Mouse (Mus musculus) lung, postnatal 0 days (tissue): ENCODE results near the gene Myh14. TPM values are rescaled to one million over a fixed set of nuclear protein-coding genes. Genes with fewer than 3 reads are reported as not detected.
A peak's percentile ranks its signal among the peaks of the same experiment; 100 is the strongest.

Experiments
- ATAC-seq: fragments of 200-750 bp; cut with Nextera tagmentation; 2 replicates; pipeline ENCODE4 v1.8.0; 2017; ENCODE audit warnings: moderate library complexity
- DNase-seq: peaks from one replicate; pipeline ENCODE4 v3.0.0-alpha.2; 2016; ENCODE audit warnings: low spot score
- H3K27ac ChIP-seq: fragments of 300-500 bp; sonication (generic); 2 replicates; pipeline ENCODE4 v1.5.1; 2014; ENCODE audit warnings: antibody characterized with exemption, mild to moderate bottlenecking, low read length, mixed read lengths
- H3K27me3 ChIP-seq: fragments of 300-500 bp; sonication (generic); replicated peaks from 2 replicates; pipeline ENCODE4 v1.6.1; 2014; ENCODE audit warnings: low read length, mixed read lengths; ENCODE audit not compliant: insufficient read depth
- H3K36me3 ChIP-seq: fragments of 300-500 bp; sonication (generic); 2 replicates; pipeline ENCODE4 v1.6.1; 2014; ENCODE audit warnings: low read length, mixed read lengths; ENCODE audit not compliant: insufficient read depth
- H3K4me1 ChIP-seq: fragments of 300-500 bp; sonication (generic); 2 replicates; pipeline ENCODE4 v1.6.1; 2014; ENCODE audit warnings: antibody characterized with exemption, low read depth, low read length, mixed read lengths; ENCODE audit not compliant: insufficient read depth
- H3K4me2 ChIP-seq: fragments of 300-500 bp; sonication (generic); replicated peaks from 2 replicates; pipeline ENCODE4 v1.6.1; 2014; ENCODE audit warnings: low read depth, mild to moderate bottlenecking, low read length, moderate library complexity, mixed read lengths
- H3K4me3 ChIP-seq: fragments of 300-500 bp; sonication (generic); 2 replicates; pipeline ENCODE4 v1.5.1; 2014; ENCODE audit warnings: low read depth, low read length
- H3K9ac ChIP-seq: fragments of 300-500 bp; sonication (generic); replicated peaks from 2 replicates; pipeline ENCODE4 v1.6.1; 2014; ENCODE audit warnings: low read depth, mild to moderate bottlenecking
- H3K9me3 ChIP-seq: fragments of 300-500 bp; sonication (generic); 2 replicates; pipeline ENCODE4 v1.6.1; 2016; ENCODE audit warnings: low read length, mixed read lengths
- CTCF ChIP-seq: IDR thresholded peaks from 2 replicates; pipeline ENCODE4 v1.5.1; 2016; ENCODE audit warnings: antibody characterized with exemption, mild to moderate bottlenecking
- EP300 ChIP-seq: IDR thresholded peaks from 2 replicates; pipeline ENCODE4 v1.6.1; 2016; ENCODE audit warnings: antibody characterized with exemption, mild to moderate bottlenecking, control low read depth
- WGBS: fragments of 180-500 bp; shearing (Covaris S2); extraction: QIAGEN DNeasy Blood & Tissue Kit; methylation state at CpG from one replicate; pipeline ENCODE4 v1.1.7; 2014; 5-methylcytosine and 5-hydroxymethylcytosine counted together
- polyA plus RNA-seq: library from polyadenylated mRNA; unstranded; fragments of >200 nt; fragmentation: Nextera tagmentation; extraction: Ambion mirVana; gene quantifications from 2 replicates; pipeline ENCODE4 v1.2.1, GENCODE M21; 2015

Gene Myh14
- polyA plus RNA-seq, 1 experiment from 2014 or later = 215 TPM

DNA sequence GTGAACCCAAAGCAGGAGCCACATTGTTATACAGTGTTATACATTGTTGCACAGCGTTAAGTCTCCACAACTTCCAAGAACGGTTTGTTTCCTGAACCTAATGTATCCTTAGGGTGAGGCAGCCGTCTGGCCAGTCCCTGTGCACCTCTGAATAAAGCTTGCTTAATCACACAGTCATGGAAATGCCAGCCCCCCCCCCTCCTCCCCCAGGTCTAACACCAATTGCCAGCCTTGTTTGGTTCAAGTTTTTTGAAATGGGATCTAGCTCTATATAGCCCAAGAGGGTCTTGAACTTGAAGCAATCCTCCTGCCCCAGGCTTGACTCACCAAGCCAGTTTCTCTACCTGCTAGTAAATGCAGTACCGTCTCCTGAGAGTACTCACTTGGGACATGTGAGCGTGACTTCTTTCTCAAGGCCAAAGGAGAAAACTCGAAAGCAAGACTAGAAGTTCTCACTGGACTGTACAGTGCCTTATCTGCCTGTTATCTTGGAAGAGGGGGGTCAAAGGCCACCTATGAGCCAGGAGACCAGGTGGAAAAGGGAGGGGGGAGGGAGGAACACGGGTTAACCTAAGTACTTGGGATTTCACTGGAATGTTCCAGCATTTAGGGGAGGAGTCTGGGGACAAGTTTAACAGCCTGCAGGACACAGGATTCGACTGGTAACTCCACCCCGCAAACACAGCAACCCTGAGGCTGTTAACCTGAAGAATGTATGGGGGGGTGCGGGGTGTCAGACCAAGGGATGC is 23.0 kb upstream of the Myh14 start:
- DNase-seq = peak; percentile 92
- H3K27me3 ChIP-seq = no peaks in the 10 kb centered on the region
- peak; percentile 85 for ATAC-seq
- peak overlapping the region; percentile 85 for H3K27ac ChIP-seq
- H3K36me3 ChIP-seq = no peaks in the 10 kb centered on the region
- no peak overlapping the region for H3K9ac ChIP-seq
- H3K4me2 ChIP-seq = no peak overlapping the region
- WGBS = 41% methylated on average over 10 of the region's 10 CpGs
- no peaks in the 10 kb centered on the region for H3K4me1 ChIP-seq
- TF ChIP-seq CTCF (no peak), EP300 (peak; percentile 97)
- no peaks in the 10 kb centered on the region for H3K9me3 ChIP-seq
- no peak overlapping the region for H3K4me3 ChIP-seq

DNA sequence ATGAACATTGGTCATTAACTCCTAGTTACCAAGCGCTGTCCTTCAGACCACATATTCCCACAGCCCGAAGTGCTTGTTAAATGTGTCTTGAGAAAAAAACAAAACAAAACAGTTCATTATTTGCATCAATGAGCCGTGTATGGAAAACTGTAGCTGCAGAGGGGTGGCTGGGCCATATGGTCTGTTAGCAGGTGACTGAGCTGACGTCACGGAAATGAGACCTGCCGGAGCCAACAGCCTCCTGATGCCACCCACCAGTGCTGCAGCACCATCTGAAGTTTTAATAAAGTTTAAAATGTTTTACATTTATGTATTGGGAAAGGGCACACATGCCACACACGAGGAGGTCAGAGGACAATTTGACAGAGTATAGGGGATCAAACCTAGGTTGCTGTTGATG is 18.7 kb upstream of the Myh14 start:
- Histone ChIP-seq H3K4me3 (no peak overlapping the region), H3K4me1 (no peaks in the 10 kb centered on the region), H3K9me3 (no peaks in the 10 kb centered on the region), H3K27me3 (no peaks in the 10 kb centered on the region), H3K27ac (no peak overlapping the region), H3K36me3 (no peaks in the 10 kb centered on the region), H3K4me2 (no peak overlapping the region), H3K9ac (no peak overlapping the region)
- 91% methylated on average over 7 of the region's 7 CpGs for WGBS
- no peak for ATAC-seq
- no peak for DNase-seq
- TF ChIP-seq CTCF = no peak
- TF ChIP-seq EP300 = no peak

DNA sequence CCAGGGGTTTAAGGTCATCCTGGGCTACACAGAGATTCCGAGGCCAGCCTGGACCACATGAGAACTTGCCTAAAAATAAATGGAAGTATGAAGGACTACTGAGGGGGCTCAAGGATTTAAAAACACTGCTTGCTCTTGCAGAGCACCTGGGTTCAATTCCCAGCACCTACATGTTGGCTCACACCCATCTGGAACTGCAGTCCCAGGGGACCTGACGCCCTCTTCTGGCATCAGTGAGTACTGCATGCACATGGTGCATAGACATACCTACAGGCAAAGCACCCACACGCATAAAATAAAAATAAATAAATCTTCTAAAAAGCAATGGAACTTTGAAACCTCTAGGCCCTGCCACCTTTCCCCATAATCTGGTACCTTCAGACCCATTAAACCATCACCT is 18.2 kb upstream of the Myh14 start:
- H3K27me3 ChIP-seq = no peaks in the 10 kb centered on the region
- WGBS = 74% methylated on average over 3 of the region's 3 CpGs
- no peak overlapping the region for H3K9ac ChIP-seq
- H3K4me2 ChIP-seq = no peak overlapping the region
- no peak for ATAC-seq
- H3K27ac ChIP-seq = no peak overlapping the region
- no peaks in the 10 kb centered on the region for H3K36me3 ChIP-seq
- TF ChIP-seq EP300 (no peak), CTCF (peak; percentile 49)
- no peak for DNase-seq
- H3K9me3 ChIP-seq = no peaks in the 10 kb centered on the region
- no peak overlapping the region for H3K4me3 ChIP-seq
- no peaks in the 10 kb centered on the region for H3K4me1 ChIP-seq

DNA sequence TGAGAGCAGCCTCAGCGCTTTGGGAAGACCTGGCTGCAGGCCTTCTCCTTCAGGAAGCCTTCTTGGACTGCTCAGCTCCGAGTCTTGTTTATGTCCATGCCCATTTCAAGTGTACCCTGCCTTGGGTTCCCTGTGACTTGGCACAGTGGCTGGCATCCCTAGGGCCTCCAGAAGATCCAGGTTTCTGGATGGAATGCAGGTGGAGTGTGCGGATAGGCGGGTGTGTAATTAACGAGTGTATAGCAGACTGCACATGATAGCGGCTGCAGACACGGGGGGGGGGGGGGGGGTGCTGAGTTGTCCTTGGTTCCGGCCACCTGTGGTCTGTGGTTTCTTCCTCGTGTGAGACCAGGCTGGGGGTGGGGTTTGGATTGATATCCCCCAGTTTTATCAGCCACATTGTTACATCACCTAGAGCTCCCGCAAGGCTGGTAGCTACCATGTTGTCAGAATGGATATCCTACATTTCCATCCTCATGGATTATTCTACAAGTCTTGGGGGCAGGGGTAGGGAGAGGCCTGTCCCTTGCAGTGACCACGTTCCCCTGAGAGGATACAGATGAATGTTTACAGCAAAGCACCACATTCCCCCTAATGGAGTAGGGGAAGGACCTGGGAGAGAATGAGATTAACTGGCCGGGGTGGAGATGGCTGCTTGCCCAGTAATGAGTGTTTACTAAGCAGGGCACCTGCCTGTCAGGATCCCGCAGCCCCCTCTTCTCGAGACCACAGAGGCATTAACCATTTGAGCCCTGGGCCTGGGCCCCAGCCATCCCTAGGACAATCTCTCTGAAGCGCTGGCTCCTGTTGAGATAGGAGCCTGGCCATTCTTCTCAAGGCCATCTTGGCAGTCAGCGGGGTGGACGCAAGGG is 15.1 kb upstream of the Myh14 start:
- peak overlapping the region; percentile 83 for H3K27ac ChIP-seq
- peak; percentile 88 for DNase-seq

DNA sequence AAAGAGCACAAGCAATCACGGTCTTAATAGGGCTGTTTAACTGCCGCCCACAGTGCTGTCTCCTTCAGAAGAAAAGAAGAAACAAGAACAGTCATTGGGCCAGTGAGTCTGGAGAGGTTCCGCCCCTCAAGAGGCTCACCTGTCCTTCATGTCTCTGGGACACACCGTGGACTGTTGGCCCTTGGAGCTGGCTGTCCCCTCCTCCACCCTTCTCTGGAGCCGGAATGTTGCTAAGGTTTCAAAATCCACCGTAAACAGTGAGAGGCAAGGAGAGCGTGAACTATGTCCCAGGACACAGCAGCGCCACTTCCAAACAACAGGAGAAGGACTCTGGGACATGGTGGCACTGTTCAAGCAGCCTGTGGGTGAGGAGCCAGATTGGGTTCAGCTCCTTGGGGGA is 13.0 kb upstream of the Myh14 start:
- no peaks in the 10 kb centered on the region for H3K36me3 ChIP-seq
- no peaks in the 10 kb centered on the region for H3K9me3 ChIP-seq
- no peak overlapping the region for H3K9ac ChIP-seq
- DNase-seq (peak; percentile 95), ATAC-seq (peak; percentile 94)
- TF ChIP-seq CTCF = peak; percentile 34; the same call in 1 of the 2 replicates
- TF ChIP-seq EP300 = peak; percentile 96
- H3K4me2 ChIP-seq = no peak overlapping the region
- 51% methylated on average over 8 of the region's 8 CpGs for WGBS
- no peaks in the 10 kb centered on the region for H3K27me3 ChIP-seq
- no peak overlapping the region for H3K4me3 ChIP-seq
- H3K27ac ChIP-seq = peak overlapping the region; percentile 83
- H3K4me1 ChIP-seq = no peaks in the 10 kb centered on the region

More for the DNA sequence above, 15.1 kb upstream of the Myh14 start:
- Histone ChIP-seq H3K36me3 (no peaks in the 10 kb centered on the region), H3K27me3 (no peaks in the 10 kb centered on the region), H3K9ac (no peak overlapping the region), H3K4me1 (no peaks in the 10 kb centered on the region), H3K4me3 (no peak overlapping the region), H3K4me2 (no peak overlapping the region), H3K9me3 (no peaks in the 10 kb centered on the region)
- TF ChIP-seq CTCF (no peak), EP300 (peak; percentile 84)
- ATAC-seq = peak; percentile 67
- WGBS = 34% methylated on average over 17 of the region's 17 CpGs

DNA sequence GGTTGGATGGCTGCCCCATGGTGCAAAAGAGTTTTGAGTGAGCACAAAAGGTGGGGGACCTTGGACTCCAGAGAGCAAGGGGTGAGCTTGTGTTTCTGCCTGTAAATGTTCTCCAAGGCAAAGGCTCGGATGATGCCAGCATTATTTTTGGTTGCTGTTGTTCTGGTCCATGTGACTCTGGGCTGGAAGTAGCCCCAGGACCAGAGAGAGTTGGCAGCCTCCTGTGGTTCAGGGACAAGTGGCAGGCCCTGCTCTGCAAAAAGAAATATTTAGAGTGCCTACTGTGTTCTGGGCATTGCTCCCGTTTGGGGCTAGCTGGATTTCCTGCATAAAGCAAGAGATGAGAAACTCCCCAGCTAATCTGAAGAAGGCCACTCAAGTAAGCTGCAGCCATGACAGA is 6.0 kb upstream of the Myh14 start:
- Histone ChIP-seq H3K27ac (0 out of 2 replicates have a peak overlapping the region, but pooled peaks have one; percentile 5), H3K27me3 (no peaks in the 10 kb centered on the region), H3K4me1 (no peaks in the 10 kb centered on the region), H3K4me3 (no peak overlapping the region), H3K4me2 (no peak overlapping the region), H3K9me3 (no peaks in the 10 kb centered on the region), H3K9ac (no peak overlapping the region), H3K36me3 (no peaks in the 10 kb centered on the region)
- no peak for ATAC-seq
- TF ChIP-seq CTCF (no peak), EP300 (no peak)
- WGBS = 35% methylated on average over 2 of the region's 2 CpGs
- no peak for DNase-seq
